ENCODE assay signal across 35 mouse cellular contexts in genomic region chr13:107367639-107368038, GRCm38 (mm10).
"Had no signal": no experiment of that assay in that cellular context is flagged by ENCODE, and none has a peak within 500 bp of the region (broad histone marks: within the 10 kb centered on the region; RNA-seq: fewer than 3 reads in every experiment).

No protein-coding gene starts in this region.

- H3K4me3 ChIP-seq: heart, embryonic 12.5 days; heart, embryonic 13.5 days; heart, embryonic 15.5 days; hindbrain, embryonic 10.5 days; hindbrain, embryonic 12.5 days; hindbrain, embryonic 13.5 days; hindbrain, embryonic 15.5 days; intestine, embryonic 15.5 days; kidney, embryonic 15.5 days; layer of hippocampus, adult 2 months; left cerebral cortex, adult 2 months had no signal

- H3K27ac ChIP-seq: heart, embryonic 13.5 days; heart, embryonic 15.5 days; hindbrain, embryonic 10.5 days; hindbrain, embryonic 12.5 days; hindbrain, embryonic 13.5 days; hindbrain, embryonic 14.5 days; hindbrain, embryonic 15.5 days; hindbrain, postnatal 0 days; intestine, embryonic 15.5 days; kidney, embryonic 15.5 days; kidney, postnatal 0 days; layer of hippocampus, adult 2 months; left cerebral cortex, adult 2 months had no signal

- DNase-seq: heart, postnatal 10 days; heart, postnatal 14 days; heart, postnatal 36 days; heart, postnatal 4 days; kidney, adult 11 months; kidney, adult 18-20 months; kidney, adult 2 months; kidney, adult 8-10 months; kidney, adult 9 months; kidney, postnatal 10 days; kidney, postnatal 14 days; kidney, postnatal 25 days; kidney, postnatal 36 days; kidney, postnatal 4 days; layer of hippocampus, adult 9-11 months; layer of hippocampus, postnatal 36 days had no signal

- H3K9me3 ChIP-seq: heart, embryonic 12.5 days; heart, embryonic 15.5 days; hindbrain, embryonic 10.5 days; hindbrain, embryonic 12.5 days; hindbrain, embryonic 13.5 days; hindbrain, embryonic 15.5 days; intestine, embryonic 15.5 days; kidney, embryonic 15.5 days had no signal

- H3K4me2 ChIP-seq: heart, embryonic 11.5 days; heart, embryonic 12.5 days; heart, embryonic 13.5 days; heart, embryonic 15.5 days; hindbrain, embryonic 12.5 days; hindbrain, embryonic 13.5 days; hindbrain, embryonic 14.5 days; hindbrain, embryonic 15.5 days; intestine, embryonic 15.5 days; kidney, embryonic 15.5 days had no signal

- H3K27me3 ChIP-seq: heart, embryonic 12.5 days; heart, embryonic 13.5 days; heart, embryonic 15.5 days; hindbrain, embryonic 12.5 days; hindbrain, embryonic 13.5 days; hindbrain, embryonic 15.5 days; intestine, embryonic 15.5 days; kidney, embryonic 15.5 days had no signal

- H3K4me1 ChIP-seq: hindbrain, embryonic 12.5 days; hindbrain, embryonic 13.5 days; hindbrain, embryonic 15.5 days; intestine, embryonic 15.5 days; kidney, embryonic 15.5 days had no signal

- H3K9ac ChIP-seq: heart, embryonic 12.5 days; heart, embryonic 13.5 days; heart, embryonic 15.5 days; hindbrain, embryonic 12.5 days; hindbrain, embryonic 13.5 days; hindbrain, embryonic 14.5 days; hindbrain, embryonic 15.5 days; intestine, embryonic 15.5 days; kidney, embryonic 15.5 days had no signal

- H3K36me3 ChIP-seq: heart, embryonic 12.5 days; heart, embryonic 13.5 days; heart, embryonic 15.5 days; hindbrain, embryonic 10.5 days; hindbrain, embryonic 12.5 days; hindbrain, embryonic 13.5 days; hindbrain, embryonic 15.5 days; intestine, embryonic 15.5 days; kidney, embryonic 15.5 days had no signal

- ATAC-seq: hindbrain, embryonic 16.5 days; hindbrain, postnatal 0 days; inflammation-experienced regulatory T-cells, adult 6 months; intestine, embryonic 15.5 days; intestine, embryonic 16.5 days; intestine, postnatal 0 days had no signal
